Mouse (Mus musculus) liver, embryonic 13.5 days (tissue): Measurements from ENCODE around the gene Adgra3. TPM values are rescaled to one million over a fixed set of nuclear protein-coding genes. Genes with fewer than 3 reads are reported as not detected.

Source experiments
- ATAC-seq: fragments of 200-750 bp; cut with Nextera tagmentation; 2 replicates; pipeline ENCODE4 v1.8.0; 2017; ENCODE audit warnings: low read depth, mild to moderate bottlenecking, moderate number of reproducible peaks, moderate library complexity
- DNase-seq: peaks from one replicate; pipeline ENCODE4 v3.0.0; 2022
- H3K27ac ChIP-seq: fragments of 300-500 bp; sonication (generic); 2 replicates; pipeline ENCODE4 v1.5.1; 2015; ENCODE audit warnings: moderate library complexity, mild to moderate bottlenecking, inconsistent platforms
- H3K27me3 ChIP-seq: fragments of 300-500 bp; sonication (generic); 2 replicates; pipeline ENCODE4 v1.6.1; 2015; ENCODE audit warnings: mild to moderate bottlenecking, inconsistent platforms
- H3K36me3 ChIP-seq: fragments of 300-500 bp; sonication (generic); 2 replicates; pipeline ENCODE4 v1.6.1; 2015; ENCODE audit warnings: mild to moderate bottlenecking, inconsistent platforms
- H3K4me1 ChIP-seq: fragments of 300-500 bp; sonication (generic); replicated peaks from 2 replicates; pipeline ENCODE4 v1.6.1; 2015; ENCODE audit warnings: inconsistent platforms
- H3K4me2 ChIP-seq: fragments of 300-500 bp; sonication (generic); 2 replicates; pipeline ENCODE4 v1.6.1; 2015; ENCODE audit warnings: inconsistent platforms, mild to moderate bottlenecking, moderate library complexity
- H3K4me3 ChIP-seq: fragments of 300-500 bp; sonication (generic); replicated peaks from 2 replicates; pipeline ENCODE4 v1.5.1; 2015; ENCODE audit warnings: mild to moderate bottlenecking, inconsistent platforms
- H3K9ac ChIP-seq: fragments of 300-500 bp; sonication (generic); 2 replicates; pipeline ENCODE4 v1.6.1; 2015; ENCODE audit warnings: mild to moderate bottlenecking, inconsistent platforms
- H3K9me3 ChIP-seq: fragments of 300-500 bp; sonication (generic); replicated peaks from 2 replicates; pipeline ENCODE4 v1.6.1; 2016; ENCODE audit warnings: inconsistent platforms
- WGBS: fragments of 180-500 bp; shearing (Covaris S2); methylation state at CpG from one replicate; pipeline ENCODE4 v1.1.7; 2015; ENCODE audit not compliant: insufficient replicate concordance; 5-methylcytosine and 5-hydroxymethylcytosine counted together
- polyA plus RNA-seq: library from polyadenylated mRNA; unstranded; fragments of >200 nt; fragmentation: Nextera tagmentation; extraction: Ambion mirVana; gene quantifications from 2 replicates; pipeline ENCODE4 v1.2.1, GENCODE M21; 2015

The Adgra3 gene
- polyA plus RNA-seq, 1 experiment from 2014 or later: 4.6 TPM

GRCm38 (mm10) chr5:50048960-50049359 lies 9.8 kb downstream of the Adgra3 start:
- no peaks in the 10 kb centered on the region for H3K9me3 ChIP-seq
- ATAC-seq: no peak
- H3K36me3 ChIP-seq: 0 out of 2 replicates have a peak, but pooled peaks cover 6% of the 10 kb centered on the region
- H3K4me1 ChIP-seq: peaks cover 20% of the 10 kb centered on the region
- H3K27me3 ChIP-seq: no peaks in the 10 kb centered on the region
- no peak overlapping the region for H3K9ac ChIP-seq
- no peak overlapping the region for H3K4me2 ChIP-seq
- DNase-seq: no peak
- no peak overlapping the region for H3K4me3 ChIP-seq
- H3K27ac ChIP-seq: no peak overlapping the region
- 47% methylated on average over 7 of the region's 7 CpGs for WGBS

- Histone ChIP-seq H3K36me3 (0 out of 2 replicates have a peak, but pooled peaks cover 6% of the 10 kb centered on the region), H3K27ac (no peak overlapping the region), H3K9ac (no peak overlapping the region), H3K4me2 (no peak overlapping the region), H3K9me3 (no peaks in the 10 kb centered on the region), H3K4me3 (no peak overlapping the region), H3K4me1 (peaks cover 20% of the 10 kb centered on the region), H3K27me3 (no peaks in the 10 kb centered on the region)
- ATAC-seq: no peak
- 69% methylated on average over 5 of the region's 5 CpGs for WGBS
- no peak for DNase-seq
Observed at GRCm38 (mm10) chr5:50048271-50048851, 10.4 kb downstream of the Adgra3 start.

GRCm38 (mm10) chr5:50045180-50045579 lies 13.6 kb downstream of the Adgra3 start:
- H3K4me1 ChIP-seq: peaks cover 13% of the 10 kb centered on the region
- no peak overlapping the region for H3K9ac ChIP-seq
- no peak overlapping the region for H3K4me2 ChIP-seq
- no peaks in the 10 kb centered on the region for H3K36me3 ChIP-seq
- DNase-seq (no peak), ATAC-seq (no peak)
- no peaks in the 10 kb centered on the region for H3K27me3 ChIP-seq
- H3K4me3 ChIP-seq: no peak overlapping the region
- H3K27ac ChIP-seq: no peak overlapping the region
- 78% methylated on average over 6 of the region's 6 CpGs for WGBS
- no peaks in the 10 kb centered on the region for H3K9me3 ChIP-seq

GRCm38 (mm10) chr5:50043677-50044076 lies 15.1 kb downstream of the Adgra3 start:
- Histone ChIP-seq H3K9me3 (no peaks in the 10 kb centered on the region), H3K36me3 (no peaks in the 10 kb centered on the region), H3K27ac (no peak overlapping the region), H3K4me2 (no peak overlapping the region), H3K4me3 (no peak overlapping the region), H3K4me1 (peaks cover 5% of the 10 kb centered on the region), H3K9ac (no peak overlapping the region), H3K27me3 (no peaks in the 10 kb centered on the region)
- DNase-seq (no peak), ATAC-seq (no peak)
- WGBS: 65% methylated on average over 4 of the region's 4 CpGs

GRCm38 (mm10) chr5:50042274-50042943 lies 16.4 kb downstream of the Adgra3 start:
- DNase-seq (no peak), ATAC-seq (no peak)
- no peak overlapping the region for H3K4me3 ChIP-seq
- no peaks in the 10 kb centered on the region for H3K27me3 ChIP-seq
- H3K4me1 ChIP-seq: no peaks in the 10 kb centered on the region
- H3K36me3 ChIP-seq: no peaks in the 10 kb centered on the region
- H3K9ac ChIP-seq: no peak overlapping the region
- no peak overlapping the region for H3K4me2 ChIP-seq
- WGBS: 48% methylated on average over 7 of the region's 7 CpGs
- H3K27ac ChIP-seq: no peak overlapping the region
- no peaks in the 10 kb centered on the region for H3K9me3 ChIP-seq

- Histone ChIP-seq H3K9me3 (no peaks in the 10 kb centered on the region), H3K9ac (no peak overlapping the region), H3K27me3 (no peaks in the 10 kb centered on the region), H3K4me2 (no peak overlapping the region), H3K4me3 (no peak overlapping the region), H3K4me1 (peaks cover under 1% of the 10 kb centered on the region), H3K27ac (no peak overlapping the region), H3K36me3 (no peaks in the 10 kb centered on the region)
- no peak for DNase-seq
- 71% methylated on average over 6 of the region's 6 CpGs for WGBS
- ATAC-seq: no peak
Observed at GRCm38 (mm10) chr5:50039521-50039920, 19.3 kb downstream of the Adgra3 start.

- Histone ChIP-seq H3K4me2 (no peak overlapping the region), H3K9ac (no peak overlapping the region), H3K36me3 (no peaks in the 10 kb centered on the region), H3K4me3 (no peak overlapping the region), H3K4me1 (peaks cover 8% of the 10 kb centered on the region), H3K27me3 (no peaks in the 10 kb centered on the region), H3K9me3 (no peaks in the 10 kb centered on the region), H3K27ac (no peak overlapping the region)
- DNase-seq (no peak), ATAC-seq (no peak)
- 81% methylated on average over 8 of the region's 8 CpGs for WGBS
Observed at GRCm38 (mm10) chr5:50037666-50038065, 21.1 kb downstream of the Adgra3 start.

- Histone ChIP-seq H3K27ac (no peak overlapping the region), H3K4me3 (no peak overlapping the region), H3K9me3 (no peaks in the 10 kb centered on the region), H3K36me3 (no peaks in the 10 kb centered on the region), H3K4me1 (peaks cover 9% of the 10 kb centered on the region), H3K4me2 (no peak overlapping the region), H3K27me3 (no peaks in the 10 kb centered on the region), H3K9ac (no peak overlapping the region)
- DNase-seq: no peak
- 62% methylated on average over 8 of the region's 8 CpGs for WGBS
- ATAC-seq: peak; percentile 34; the same call in 1 of the 2 replicates
Observed at GRCm38 (mm10) chr5:50034900-50035514, 23.8 kb downstream of the Adgra3 start.

GRCm38 (mm10) chr5:50034231-50034630 lies 24.6 kb downstream of the Adgra3 start:
- Histone ChIP-seq H3K9ac (no peak overlapping the region), H3K27ac (no peak overlapping the region), H3K4me3 (no peak overlapping the region), H3K4me1 (peaks cover 17% of the 10 kb centered on the region), H3K9me3 (no peaks in the 10 kb centered on the region), H3K36me3 (no peaks in the 10 kb centered on the region), H3K4me2 (no peak overlapping the region), H3K27me3 (no peaks in the 10 kb centered on the region)
- 33% methylated on average over 6 of the region's 6 CpGs for WGBS
- DNase-seq: no peak
- ATAC-seq: no peak

GRCm38 (mm10) chr5:50033660-50034059 lies 25.1 kb downstream of the Adgra3 start:
- no peak for DNase-seq
- Histone ChIP-seq H3K9me3 (no peaks in the 10 kb centered on the region), H3K4me1 (peaks cover 18% of the 10 kb centered on the region), H3K4me2 (no peak overlapping the region), H3K4me3 (no peak overlapping the region), H3K36me3 (no peaks in the 10 kb centered on the region), H3K27me3 (no peaks in the 10 kb centered on the region), H3K27ac (no peak overlapping the region), H3K9ac (no peak overlapping the region)
- ATAC-seq: no peak
- 70% methylated on average over 9 of the region's 9 CpGs for WGBS

GRCm38 (mm10) chr5:50032332-50032731 lies 26.5 kb downstream of the Adgra3 start:
- H3K27ac ChIP-seq: no peak overlapping the region
- H3K4me3 ChIP-seq: no peak overlapping the region
- ATAC-seq: no peak
- H3K9ac ChIP-seq: no peak overlapping the region
- H3K36me3 ChIP-seq: no peaks in the 10 kb centered on the region
- H3K27me3 ChIP-seq: no peaks in the 10 kb centered on the region
- H3K4me1 ChIP-seq: peaks cover 22% of the 10 kb centered on the region
- H3K4me2 ChIP-seq: no peak overlapping the region
- WGBS: 54% methylated on average over 5 of the region's 5 CpGs
- no peak for DNase-seq
- H3K9me3 ChIP-seq: no peaks in the 10 kb centered on the region
